Mouse (Mus musculus) ES-Bruce4 (cell line): ENCODE results near the gene Dap.

ENCODE experiments used
- CTCF ChIP-seq: IDR thresholded peaks from one replicate; pipeline ENCODE4 v1.8.1; 2011; ENCODE audit warnings: low read depth, low read length
- POLR2A ChIP-seq: IDR thresholded peaks from one replicate; pipeline ENCODE4 v1.8.1; 2011; ENCODE audit warnings: low read length; ENCODE audit not compliant: insufficient read depth

GRCm38 (mm10) chr15:31240181-31240580 lies 16.1 kb downstream of the Dap start:
- no peak for TF ChIP-seq CTCF
- no peak for TF ChIP-seq POLR2A
